Mouse (Mus musculus) testis, postnatal 14 days (tissue): ENCODE measurements around the gene Plet1.

Source experiments
- DNase-seq: peaks from one replicate; pipeline ENCODE4 v3.0.0; 2021; ENCODE audit warnings: low spot score

Gene Plet1

GRCm38 (mm10) chr9:50495405-50496150, 1.3 kb downstream of the Plet1 start:
- no peak for DNase-seq

DNA sequence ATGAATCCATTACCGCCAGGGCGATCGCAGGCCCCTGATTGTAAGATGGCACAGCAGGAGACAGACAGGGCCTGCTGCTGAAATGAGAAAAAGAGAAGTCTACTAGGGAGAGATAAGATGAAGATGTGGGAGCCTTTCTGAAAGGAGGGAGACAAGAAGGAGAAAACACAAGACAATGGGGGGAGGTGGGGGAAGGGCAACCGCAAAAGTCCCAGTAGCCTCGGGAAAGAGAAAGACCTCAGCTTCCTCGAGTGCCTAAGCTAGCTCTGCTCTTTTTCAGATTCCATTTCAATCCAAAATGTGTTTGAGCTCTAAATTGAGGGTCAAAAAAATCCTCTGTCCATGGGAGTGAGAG, 1.8 kb downstream of the Plet1 start:
- no peak for DNase-seq

GRCm38 (mm10) chr9:50496546-50496945, 2.2 kb downstream of the Plet1 start:
- no peak for DNase-seq

DNA sequence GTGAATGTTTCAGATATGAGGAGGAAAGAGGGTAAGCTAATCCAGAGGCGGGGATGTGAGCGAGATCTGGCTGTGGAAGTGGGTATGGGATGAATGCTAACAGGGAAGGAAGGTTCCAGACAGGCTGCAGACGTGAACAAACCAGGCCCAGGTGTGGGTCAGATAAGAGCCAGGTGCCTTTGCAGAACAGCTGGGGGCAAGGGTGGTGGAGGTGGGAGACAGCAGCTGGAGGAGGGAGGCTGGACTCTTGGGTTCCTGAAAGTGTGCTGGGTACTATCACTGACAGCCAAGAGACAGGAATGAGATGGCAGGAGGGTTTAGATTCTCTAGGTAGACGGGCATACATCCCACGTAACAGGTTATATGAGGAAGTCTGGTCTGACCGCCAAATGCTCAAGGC, 2.8 kb downstream of the Plet1 start:
- no peak for DNase-seq

- DNase-seq: no peak
Observed at GRCm38 (mm10) chr9:50497536-50497935, 3.2 kb downstream of the Plet1 start.

DNA sequence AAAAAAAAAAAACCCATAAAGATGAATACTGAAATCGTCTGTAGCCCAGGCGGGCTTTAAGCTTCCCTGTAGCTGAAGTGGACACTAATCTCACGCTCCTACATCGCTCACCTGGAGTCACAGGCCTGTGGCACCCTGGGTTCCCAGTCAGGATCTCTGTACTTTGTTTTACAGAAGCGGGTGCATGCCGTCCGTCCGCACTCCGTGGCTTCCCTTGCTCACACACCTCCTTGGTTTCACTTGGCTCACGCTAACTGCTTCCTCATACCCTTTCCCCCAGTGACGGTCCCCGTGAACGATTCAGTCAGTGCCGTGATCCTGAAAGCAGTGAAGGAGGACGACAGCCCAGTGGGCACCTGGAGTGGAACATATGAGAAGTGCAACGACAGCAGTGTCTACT, 4.5 kb downstream of the Plet1 start:
- DNase-seq: no peak

DNA sequence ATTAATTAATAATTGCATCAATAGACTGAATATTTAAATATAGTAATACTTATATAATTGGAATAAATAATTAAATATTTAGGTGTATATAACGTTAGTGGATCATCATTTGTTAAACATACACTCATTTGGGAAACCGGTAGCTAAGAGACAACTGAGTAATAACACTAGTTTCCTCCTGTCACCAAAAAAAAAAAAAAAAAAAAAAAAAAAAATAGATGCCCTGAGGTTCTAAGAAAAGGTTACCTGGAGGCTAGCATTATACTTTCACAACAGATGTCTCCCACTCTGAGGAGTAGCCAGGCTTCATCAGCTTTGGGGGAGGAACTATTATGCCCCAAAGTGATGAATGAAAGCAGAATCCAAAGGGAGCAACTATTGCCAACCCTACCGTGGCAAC, 5.5 kb downstream of the Plet1 start:
- no peak for DNase-seq

- DNase-seq: no peak
Observed at GRCm38 (mm10) chr9:50500467-50500973, 6.2 kb downstream of the Plet1 start.

GRCm38 (mm10) chr9:50500974-50501501, 6.7 kb downstream of the Plet1 start:
- no peak for DNase-seq

DNA sequence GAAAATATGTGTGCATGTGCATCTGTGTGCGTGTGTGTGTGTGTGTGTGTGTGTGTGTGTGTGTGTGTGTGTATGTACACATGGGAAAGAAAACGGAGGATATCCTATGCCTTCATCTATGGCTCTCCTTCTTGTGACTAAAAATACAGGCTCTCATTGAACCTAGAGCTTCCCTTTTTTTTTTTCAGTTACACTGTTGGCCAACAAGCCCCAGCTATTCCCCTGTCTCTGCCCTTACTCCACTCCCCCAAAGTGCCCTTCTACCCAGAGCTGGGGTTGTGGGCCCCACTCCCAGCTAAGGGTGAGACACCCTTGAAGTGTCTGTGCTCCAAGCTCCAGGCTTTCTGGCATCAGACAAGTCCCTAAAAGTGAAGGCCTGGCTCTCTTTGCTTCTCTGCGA, 8.6 kb downstream of the Plet1 start:
- no peak for DNase-seq

GRCm38 (mm10) chr9:50505405-50505804, 11.1 kb downstream of the Plet1 start:
- DNase-seq: no peak

DNA sequence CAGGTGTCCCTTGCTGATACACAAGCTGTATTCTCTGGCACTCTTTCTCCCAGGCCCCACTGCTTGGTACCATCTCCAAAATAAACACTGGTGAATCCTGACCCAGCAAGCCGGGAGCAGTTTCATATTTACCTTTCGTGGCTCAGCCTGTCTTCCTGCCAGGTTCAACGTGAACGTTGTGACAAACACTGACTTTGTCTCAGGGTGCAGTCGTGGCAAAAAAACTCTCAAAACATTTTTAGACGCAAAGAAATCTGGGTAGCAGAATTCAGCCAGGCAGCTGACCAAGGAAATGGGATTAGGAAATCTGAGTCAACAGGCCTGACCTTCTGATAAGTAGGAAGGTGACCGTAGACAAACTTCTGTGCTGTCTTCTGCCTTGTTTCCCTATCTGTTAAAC, 13.2 kb downstream of the Plet1 start:
- DNase-seq: no peak

- DNase-seq: no peak
Observed at GRCm38 (mm10) chr9:50515462-50515861, 21.1 kb downstream of the Plet1 start.

GRCm38 (mm10) chr9:50518781-50519180, 24.5 kb downstream of the Plet1 start:
- DNase-seq: no peak

- no peak for DNase-seq
Observed at GRCm38 (mm10) chr9:50520748-50521147, 26.4 kb downstream of the Plet1 start.

DNA sequence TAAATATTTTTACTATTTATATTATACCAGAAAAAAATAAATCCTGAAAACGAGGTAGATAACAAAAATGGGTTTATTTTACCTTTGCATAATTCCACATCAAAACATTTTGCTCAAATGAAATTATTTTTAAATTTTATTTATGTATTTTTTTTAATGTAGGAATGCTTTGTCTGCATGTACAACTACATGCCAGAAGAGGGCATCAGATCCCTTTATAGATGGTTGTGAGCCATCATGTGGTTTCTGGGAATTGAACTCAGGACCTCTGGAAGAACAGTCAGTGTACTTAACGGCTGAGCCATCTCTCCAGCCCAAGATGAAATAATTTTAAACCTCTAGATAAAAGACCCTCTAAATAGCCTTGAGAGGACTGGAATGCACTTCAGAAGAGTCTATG, 27.2 kb downstream of the Plet1 start:
- no peak for DNase-seq

GRCm38 (mm10) chr9:50522574-50522973, 28.2 kb downstream of the Plet1 start:
- no peak for DNase-seq

DNA sequence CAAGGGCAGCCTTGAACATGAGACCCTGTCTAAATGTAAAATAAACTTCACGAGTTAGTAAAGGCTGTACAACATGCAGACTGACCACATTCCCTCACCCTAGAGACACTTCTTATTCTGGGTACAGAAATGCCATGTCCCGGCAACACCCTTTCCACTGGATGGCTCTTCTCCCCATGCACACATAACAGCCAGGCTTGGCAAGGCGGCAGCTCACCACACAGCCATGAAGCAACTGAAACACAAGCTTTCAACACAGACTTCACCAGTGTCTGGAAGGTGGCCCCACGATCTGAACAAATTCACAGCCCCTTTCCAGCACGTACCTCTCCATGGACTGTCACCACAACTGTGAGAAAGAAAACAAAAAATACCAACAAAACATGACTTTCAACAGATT, 30.6 kb downstream of the Plet1 start:
- no peak for DNase-seq

- no peak for DNase-seq
Observed at GRCm38 (mm10) chr9:50525585-50525984, 31.3 kb downstream of the Plet1 start.

DNA sequence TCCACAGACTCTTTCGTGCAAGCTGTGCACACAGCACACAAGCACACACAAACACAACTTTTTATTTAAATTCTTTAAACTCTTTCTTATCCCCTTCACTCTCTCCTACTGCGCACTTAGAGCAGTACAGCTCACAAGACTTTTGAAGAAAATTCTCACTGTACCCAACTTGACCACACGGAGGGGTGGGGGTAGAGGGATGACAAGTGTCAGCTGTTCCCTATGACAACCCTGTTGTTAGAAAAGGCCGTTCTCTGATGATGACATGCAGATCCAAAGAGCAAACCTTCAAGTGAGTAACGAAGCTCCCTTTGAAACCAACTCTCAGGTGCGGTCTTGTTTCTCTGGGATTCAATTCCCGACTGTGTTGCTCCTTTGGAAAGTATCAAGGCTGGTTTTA, 33.5 kb downstream of the Plet1 start:
- no peak for DNase-seq

DNA sequence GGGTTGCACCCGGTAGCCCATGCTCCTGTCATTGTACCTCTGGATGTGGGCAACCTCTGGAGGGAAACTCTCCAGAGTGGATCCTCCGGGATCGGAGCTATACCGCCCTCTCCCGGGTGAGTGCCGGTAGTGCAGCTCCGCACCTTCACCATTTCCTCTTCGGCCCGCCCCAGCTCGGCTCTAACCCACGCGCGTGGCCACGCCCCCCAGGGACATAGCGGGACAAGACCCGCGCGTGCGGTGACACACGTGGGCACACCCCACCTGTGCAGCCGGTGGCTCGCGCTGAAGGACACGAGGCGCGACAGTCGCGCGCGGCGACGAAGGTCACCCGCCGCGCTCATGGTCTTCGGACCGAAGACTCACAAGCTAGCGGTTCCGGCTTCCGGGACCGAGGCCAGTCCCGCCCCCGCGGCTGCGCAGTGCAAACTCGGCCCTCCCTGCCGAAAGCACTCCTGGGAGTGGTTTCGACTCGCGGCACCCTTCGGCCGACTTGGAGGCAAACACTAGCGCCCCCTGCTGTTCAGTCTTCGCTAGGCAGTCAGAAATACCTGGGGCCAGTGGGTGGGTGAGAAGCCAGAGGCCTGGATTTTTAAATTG, 34.1 kb downstream of the Plet1 start, which contains the start of gene Pts:
Gene Pts (minus strand): TSS at position 432 of the 600 bp plus-strand sequence.
- peak; percentile 97 for DNase-seq

DNA sequence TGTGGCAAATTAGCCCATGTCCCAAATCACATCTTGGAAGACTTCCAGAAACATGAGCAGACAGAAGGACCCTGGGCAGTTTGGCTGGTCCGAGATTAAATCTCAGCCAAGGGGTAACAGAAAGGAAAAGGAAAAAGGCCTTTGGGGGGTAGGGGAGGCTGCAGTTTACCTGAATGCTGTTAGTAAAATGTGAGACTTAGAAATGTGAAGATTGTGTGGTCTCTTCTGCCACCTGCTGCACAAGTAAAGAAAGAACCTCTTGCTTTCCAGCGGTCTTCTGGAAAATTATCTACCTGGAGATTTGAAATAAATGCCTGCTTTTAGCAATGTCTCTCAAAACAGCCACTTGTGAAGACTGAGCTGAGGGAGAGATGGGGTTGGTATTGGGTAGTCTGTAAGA, 36.6 kb downstream of the Plet1 start:
- no peak for DNase-seq

- no peak for DNase-seq
Observed at GRCm38 (mm10) chr9:50533328-50533727, 39.0 kb downstream of the Plet1 start.

GRCm38 (mm10) chr9:50533791-50534190, 39.5 kb downstream of the Plet1 start:
- no peak for DNase-seq
